Mouse (Mus musculus): ENCODE measurements at regions not wholly inside any gene's neighbourhood (a gene's known extent, or its start where the extent isn't known, plus 50 kb on each side); places are given as distances from the start of the nearest gene placed in this dataset.

DNA sequence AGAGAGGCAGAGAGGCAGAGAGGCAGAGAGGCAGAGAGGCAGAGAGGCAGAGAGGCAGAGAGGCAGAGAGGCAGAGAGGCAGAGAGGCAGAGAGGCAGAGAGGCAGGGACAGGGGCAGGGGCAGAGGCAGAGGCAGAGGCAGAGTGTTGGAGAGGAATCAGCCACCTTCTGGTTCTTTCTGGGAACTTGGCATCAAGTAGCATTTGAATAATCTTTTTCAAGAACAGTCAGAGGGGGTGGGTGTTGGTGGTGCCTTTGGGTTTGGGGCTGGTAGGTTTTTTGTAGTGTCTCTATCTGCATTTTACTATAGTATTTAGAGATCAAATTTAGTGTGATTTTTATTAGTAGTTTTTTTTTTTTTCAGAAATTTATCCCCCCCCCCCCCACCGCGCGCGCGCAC, 249.3 kb upstream of the Cnr1 start:
- Histone ChIP-seq H3K27me3 (ENCODE audit: control insufficient read depth, insufficient read depth, insufficient read length) (no peaks in the 10 kb centered on the region), H3K79me2 (ENCODE audit: control insufficient read depth, insufficient read depth) (no peaks in the 10 kb centered on the region), H3K36me3 (ENCODE audit: control insufficient read depth, insufficient read depth) (no peaks in the 10 kb centered on the region), H3K79me3 (ENCODE audit: low read depth) (no peaks in the 10 kb centered on the region), H3K4me3 (ENCODE audit: insufficient read depth, poor library complexity, severe bottlenecking) (no peak overlapping the region), H3ac (ENCODE audit: control insufficient read depth, insufficient read length, low read depth) (no peak overlapping the region)
- TF ChIP-seq USF1 (IDR thresholded peaks at IDR 0.05; ENCODE audit: low read depth) (no peak), MYOD1 (IDR thresholded peaks at IDR 0.05; ENCODE audit: control insufficient read depth, insufficient read length, low read depth) (no peak), MAX (IDR thresholded peaks at IDR 0.05) (no peak), CTCF (IDR thresholded peaks at IDR 0.05; ENCODE audit: control insufficient read depth, insufficient read depth, insufficient read length) (no peak), MYOG (IDR thresholded peaks at IDR 0.05; ENCODE audit: control insufficient read depth, extremely low read depth, insufficient read length) (no peak), FOSL1 (IDR thresholded peaks at IDR 0.05; ENCODE audit: insufficient read depth, low read length, poor library complexity, severe bottlenecking) (no peak), CEBPB (IDR thresholded peaks at IDR 0.05; ENCODE audit: low read depth) (no peak)

DNA sequence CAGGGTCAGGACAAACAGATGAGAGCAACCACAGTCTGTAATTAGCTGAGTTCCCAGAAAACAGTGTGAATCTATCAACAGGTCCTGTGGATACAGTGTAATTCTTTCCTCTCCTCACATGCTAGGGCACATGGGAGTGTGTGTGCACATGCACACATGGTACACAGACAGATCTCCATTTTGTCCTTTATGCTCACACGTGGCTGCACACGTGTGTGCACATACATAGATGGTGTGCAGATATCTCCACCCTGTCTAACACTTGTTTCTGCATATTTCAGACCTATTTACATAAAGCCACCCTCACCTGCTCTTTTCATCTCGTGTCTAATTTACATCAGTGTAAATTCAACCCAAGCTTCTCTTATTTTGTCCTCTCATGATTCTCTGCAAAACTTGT, 245.0 kb upstream of the Cnr1 start:
- TF ChIP-seq USF1 (IDR thresholded peaks at IDR 0.05; ENCODE audit: low read depth) = no peak
- TF ChIP-seq FOSL1 (IDR thresholded peaks at IDR 0.05; ENCODE audit: insufficient read depth, low read length, poor library complexity, severe bottlenecking) = no peak
- no peak for TF ChIP-seq MYOG (IDR thresholded peaks at IDR 0.05; ENCODE audit: control insufficient read depth, extremely low read depth, insufficient read length)
- no peak for TF ChIP-seq MAX (IDR thresholded peaks at IDR 0.05)
- Histone ChIP-seq H3K36me3 (ENCODE audit: control insufficient read depth, insufficient read depth) (no peaks in the 10 kb centered on the region), H3K79me2 (ENCODE audit: control insufficient read depth, insufficient read depth) (no peaks in the 10 kb centered on the region), H3K79me3 (ENCODE audit: low read depth) (no peaks in the 10 kb centered on the region), H3ac (ENCODE audit: control insufficient read depth, insufficient read length, low read depth) (no peak overlapping the region), H3K4me3 (ENCODE audit: insufficient read depth, poor library complexity, severe bottlenecking) (no peak overlapping the region), H3K27me3 (ENCODE audit: control insufficient read depth, insufficient read depth, insufficient read length) (no peaks in the 10 kb centered on the region)

DNA sequence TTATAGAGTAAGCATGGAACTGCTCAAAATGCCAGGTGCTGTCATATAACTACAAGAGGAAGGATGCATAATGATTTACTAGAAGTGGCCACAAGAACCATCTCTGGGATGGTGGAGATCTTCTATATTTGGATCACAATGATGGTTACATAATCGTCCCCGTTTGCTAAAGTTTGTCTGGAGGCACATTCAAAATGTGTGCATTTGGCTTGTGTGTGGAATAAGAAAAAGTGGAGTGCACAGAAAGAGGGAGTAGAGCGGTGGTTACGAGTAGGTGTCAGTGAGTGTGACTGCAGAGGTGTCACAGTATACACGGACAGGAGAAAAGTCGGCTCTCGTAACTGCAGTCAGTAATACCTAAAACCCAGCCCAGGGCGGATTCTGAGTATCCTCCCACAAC, 238.3 kb upstream of the Cnr1 start:
- Histone ChIP-seq H3K27me3 (ENCODE audit: control insufficient read depth, insufficient read depth, insufficient read length) (peaks cover 3% of the 10 kb centered on the region), H3ac (ENCODE audit: control insufficient read depth, insufficient read length, low read depth) (no peak overlapping the region), H3K4me3 (ENCODE audit: insufficient read depth, poor library complexity, severe bottlenecking) (no peak overlapping the region), H3K79me2 (ENCODE audit: control insufficient read depth, insufficient read depth) (no peaks in the 10 kb centered on the region), H3K79me3 (ENCODE audit: low read depth) (no peaks in the 10 kb centered on the region), H3K36me3 (ENCODE audit: control insufficient read depth, insufficient read depth) (no peaks in the 10 kb centered on the region)
- TF ChIP-seq MAX (IDR thresholded peaks at IDR 0.05) = no peak
- TF ChIP-seq MYOD1 (IDR thresholded peaks at IDR 0.05; ENCODE audit: control insufficient read depth, insufficient read length, low read depth) = no peak
- TF ChIP-seq USF1 (IDR thresholded peaks at IDR 0.05; ENCODE audit: low read depth) = no peak
- no peak for TF ChIP-seq FOSL1 (IDR thresholded peaks at IDR 0.05; ENCODE audit: insufficient read depth, low read length, poor library complexity, severe bottlenecking)
- TF ChIP-seq CEBPB (IDR thresholded peaks at IDR 0.05; ENCODE audit: low read depth) = no peak
- no peak for TF ChIP-seq CTCF (IDR thresholded peaks at IDR 0.05; ENCODE audit: control insufficient read depth, insufficient read depth, insufficient read length)
- TF ChIP-seq MYOG (IDR thresholded peaks at IDR 0.05; ENCODE audit: control insufficient read depth, extremely low read depth, insufficient read length) = no peak

DNA sequence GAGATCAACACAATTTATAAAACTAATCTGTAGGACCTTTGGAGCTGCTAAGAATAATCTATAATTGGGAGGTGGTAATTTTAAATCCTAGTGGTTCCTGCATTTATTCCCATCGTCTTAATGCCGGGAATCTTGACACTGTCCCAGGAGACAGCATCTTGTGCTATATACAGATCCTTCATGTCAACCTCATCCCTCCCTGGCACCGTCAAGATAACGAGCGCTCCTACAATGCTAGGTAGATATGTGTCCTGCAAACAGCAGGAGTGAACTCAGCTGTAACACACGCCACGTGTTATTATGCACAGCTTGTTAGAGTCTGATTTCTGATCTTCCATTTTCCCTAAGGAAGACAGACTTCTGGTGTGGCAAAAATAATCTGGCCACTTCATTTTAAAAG, 237.0 kb upstream of the Cnr1 start:
- no peaks in the 10 kb centered on the region for H3K79me3 ChIP-seq (ENCODE audit: low read depth)
- H3K27me3 ChIP-seq (ENCODE audit: control insufficient read depth, insufficient read depth, insufficient read length) = peaks cover 3% of the 10 kb centered on the region
- H3K36me3 ChIP-seq (ENCODE audit: control insufficient read depth, insufficient read depth) = no peaks in the 10 kb centered on the region
- H3K79me2 ChIP-seq (ENCODE audit: control insufficient read depth, insufficient read depth) = no peaks in the 10 kb centered on the region
- no peak overlapping the region for H3ac ChIP-seq (ENCODE audit: control insufficient read depth, insufficient read length, low read depth)
- no peak overlapping the region for H3K4me3 ChIP-seq (ENCODE audit: insufficient read depth, poor library complexity, severe bottlenecking)
- TF ChIP-seq FOSL1 (IDR thresholded peaks at IDR 0.05; ENCODE audit: insufficient read depth, low read length, poor library complexity, severe bottlenecking) (no peak), MYOD1 (IDR thresholded peaks at IDR 0.05; ENCODE audit: control insufficient read depth, insufficient read length, low read depth) (no peak), CEBPB (IDR thresholded peaks at IDR 0.05; ENCODE audit: low read depth) (no peak), CTCF (IDR thresholded peaks at IDR 0.05; ENCODE audit: control insufficient read depth, insufficient read depth, insufficient read length) (no peak), MAX (IDR thresholded peaks at IDR 0.05) (no peak), MYOG (IDR thresholded peaks at IDR 0.05; ENCODE audit: control insufficient read depth, extremely low read depth, insufficient read length) (no peak), USF1 (IDR thresholded peaks at IDR 0.05; ENCODE audit: low read depth) (no peak)

DNA sequence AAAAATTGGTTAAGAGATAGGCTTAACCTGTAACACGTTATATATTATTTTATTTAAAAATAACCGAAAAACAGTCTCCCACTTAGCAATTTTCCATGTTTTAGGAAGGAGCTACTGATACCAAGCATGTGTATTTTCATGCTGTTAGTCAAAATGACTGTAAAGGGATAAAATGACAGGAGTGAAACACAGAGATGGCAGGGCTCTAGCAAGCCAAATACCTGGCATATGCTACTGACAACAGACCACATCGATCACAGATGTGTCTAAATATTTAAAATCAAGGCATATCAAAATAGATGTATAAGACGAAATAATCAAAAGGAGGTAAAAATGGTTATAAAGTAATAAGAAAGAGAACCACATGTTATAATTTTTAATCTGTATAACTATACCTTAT, 231.0 kb upstream of the Cnr1 start:
- Histone ChIP-seq H3K36me3 (ENCODE audit: control insufficient read depth, insufficient read depth) (no peaks in the 10 kb centered on the region), H3K79me3 (ENCODE audit: low read depth) (no peaks in the 10 kb centered on the region), H3K27me3 (ENCODE audit: control insufficient read depth, insufficient read depth, insufficient read length) (no peaks in the 10 kb centered on the region), H3K79me2 (ENCODE audit: control insufficient read depth, insufficient read depth) (no peaks in the 10 kb centered on the region), H3ac (ENCODE audit: control insufficient read depth, insufficient read length, low read depth) (no peak overlapping the region), H3K4me3 (ENCODE audit: insufficient read depth, poor library complexity, severe bottlenecking) (no peak overlapping the region)
- no peak for TF ChIP-seq MYOG (IDR thresholded peaks at IDR 0.05; ENCODE audit: control insufficient read depth, extremely low read depth, insufficient read length)

DNA sequence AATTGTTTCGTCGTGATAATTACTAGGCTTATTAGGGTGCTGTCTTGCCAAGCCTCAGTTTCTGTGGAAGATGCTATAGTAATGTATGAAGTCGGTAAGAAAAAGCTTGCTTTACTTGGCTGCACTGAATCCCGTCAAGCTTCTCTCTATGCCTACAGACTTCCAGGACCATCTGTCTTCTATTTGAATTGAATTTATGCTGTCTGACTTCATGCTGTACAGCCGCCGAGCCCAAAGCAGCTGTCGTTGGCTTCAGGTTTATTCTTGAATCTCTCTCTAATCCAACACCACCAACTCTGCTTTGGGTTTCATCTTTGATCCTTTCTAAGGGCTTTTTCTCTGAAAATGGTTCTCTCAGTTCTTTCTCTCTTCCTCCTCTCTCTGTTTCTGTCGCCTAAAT, 227.4 kb upstream of the Cnr1 start:
- TF ChIP-seq CEBPB (IDR thresholded peaks at IDR 0.05; ENCODE audit: low read depth) (no peak), MYOG (IDR thresholded peaks at IDR 0.05; ENCODE audit: control insufficient read depth, extremely low read depth, insufficient read length) (no peak), FOSL1 (IDR thresholded peaks at IDR 0.05; ENCODE audit: insufficient read depth, low read length, poor library complexity, severe bottlenecking) (no peak), MYOD1 (IDR thresholded peaks at IDR 0.05; ENCODE audit: control insufficient read depth, insufficient read length, low read depth) (no peak)
- no peaks in the 10 kb centered on the region for H3K79me3 ChIP-seq (ENCODE audit: low read depth)
- no peaks in the 10 kb centered on the region for H3K36me3 ChIP-seq (ENCODE audit: control insufficient read depth, insufficient read depth)
- no peak overlapping the region for H3ac ChIP-seq (ENCODE audit: control insufficient read depth, insufficient read length, low read depth)
- no peak overlapping the region for H3K4me3 ChIP-seq (ENCODE audit: insufficient read depth, poor library complexity, severe bottlenecking)
- H3K79me2 ChIP-seq (ENCODE audit: control insufficient read depth, insufficient read depth) = no peaks in the 10 kb centered on the region
- H3K27me3 ChIP-seq (ENCODE audit: control insufficient read depth, insufficient read depth, insufficient read length) = no peaks in the 10 kb centered on the region
